8 mouse cellular contexts compared by ENCODE assay signal in the genomic region with DNA sequence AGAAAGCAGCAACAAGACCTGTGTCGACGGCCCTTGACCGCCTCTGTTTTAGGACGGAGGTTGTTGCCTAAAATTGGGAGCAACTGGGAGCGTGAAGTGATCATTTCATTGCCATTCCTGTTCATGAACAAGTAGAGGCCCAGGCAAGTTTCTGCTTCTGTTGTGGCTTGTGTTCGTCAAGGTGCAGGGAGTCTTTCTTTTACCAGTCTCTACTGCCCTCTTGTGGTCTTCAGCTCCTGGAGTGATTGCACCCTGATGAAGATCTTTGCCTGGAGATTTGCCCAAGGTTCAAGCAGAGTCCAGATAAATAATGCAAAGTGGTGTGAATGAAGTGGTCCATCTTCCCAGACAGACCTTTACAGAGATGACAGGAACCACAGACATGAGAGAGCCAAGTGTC.
DNase-seq lines count a peak whose midpoint lies in the region; ATAC-seq lines count a peak whose summit lies in the region.

No protein-coding gene starts in this region.

- H3K4me1 ChIP-seq in hindbrain, embryonic 10.5 days (replicated peaks), result peaks cover 22% of the 10 kb centered on the region
- peaks cover 18% of the 10 kb centered on the region for H3K4me1 ChIP-seq in hindbrain, embryonic 13.5 days (replicated peaks)

- H3K27me3 ChIP-seq in hindbrain, embryonic 10.5 days (ENCODE audit: insufficient read depth, poor library complexity, severe bottlenecking), result no peaks in the 10 kb centered on the region
- H3K27me3 ChIP-seq in hindbrain, embryonic 13.5 days, result 0 out of 2 replicates have a peak, but pooled peaks cover 3% of the 10 kb centered on the region

- no peaks in the 10 kb centered on the region for H3K9me3 ChIP-seq in hindbrain, embryonic 10.5 days
- H3K9me3 ChIP-seq in hindbrain, embryonic 13.5 days, result no peaks in the 10 kb centered on the region

- peak overlapping the region; percentile 56; the same call in 1 of the 2 replicates for H3K27ac ChIP-seq in hindbrain, embryonic 10.5 days
- no peak overlapping the region for H3K27ac ChIP-seq in hindbrain, embryonic 13.5 days

- no peak overlapping the region for H3K4me2 ChIP-seq in hindbrain, embryonic 13.5 days

- H3K9ac ChIP-seq in hindbrain, embryonic 13.5 days, result no peak overlapping the region

- peak; percentile 51 for DNase-seq in hindbrain, embryonic 10.5 days (ENCODE audit: low spot score)
- peak; percentile 82 for DNase-seq in R1 (ENCODE audit: low read depth, low spot score)
- peak; percentile 55 for DNase-seq in cerebellum, adult 9-11 months
- DNase-seq in frontal cortex, postnatal 25 days (ENCODE audit: low spot score in 2 of 2), result peak; percentile 19 to 34
- DNase-seq in layer of hippocampus, postnatal 10 days (ENCODE audit: low spot score in 2 of 2), result peak; percentile 44 to 64
- peak; percentile 78 for DNase-seq in thymus, postnatal 0 days (ENCODE audit: low spot score)

- 47% methylated on average over 6 of the region's 6 CpGs for WGBS in hindbrain, embryonic 10.5 days
- 52% methylated on average over 6 of the region's 6 CpGs for WGBS in hindbrain, embryonic 13.5 days

- ATAC-seq in hindbrain, embryonic 13.5 days (ENCODE audit: low FRiP score), result no peak
- ATAC-seq in megakaryocyte-erythroid progenitor cell, adult 5-6 weeks (replicated peaks; ENCODE audit: low FRiP score, low TSS enrichment, poor library complexity, severe bottlenecking), result peak; percentile 72

- H3K4me3 ChIP-seq in hindbrain, embryonic 10.5 days, result no peak overlapping the region
- no peak overlapping the region for H3K4me3 ChIP-seq in hindbrain, embryonic 13.5 days

- H3K36me3 ChIP-seq in hindbrain, embryonic 10.5 days, result no peaks in the 10 kb centered on the region
- no peaks in the 10 kb centered on the region for H3K36me3 ChIP-seq in hindbrain, embryonic 13.5 days

Comparison
In these comparisons a context has a peak if more than half of its experiments do, and no peak if none do; other contexts are left out.
1. DNase-seq: peak in every context shown above with its lines; median percentile 82 in R1; 78 in thymus, postnatal 0 days; 55 in cerebellum, adult 9-11 months; 54 in layer of hippocampus, postnatal 10 days; 51 in hindbrain, embryonic 10.5 days; 26 in frontal cortex, postnatal 25 days.